Mouse (Mus musculus) liver, adult 2 months (tissue): Measurements from ENCODE around the gene Zfp949.

Experiments used
- CTCF ChIP-seq: fragments of 200-500 bp; IDR thresholded peaks from 2 replicates; pipeline ENCODE4 v1.5.1; 2011; ENCODE audit warnings: low read depth, low read length, control low read depth
- POLR2A ChIP-seq: fragments of 200-500 bp; IDR thresholded peaks from 2 replicates; pipeline ENCODE4 v1.6.1; 2011; ENCODE audit warnings: low read length, control low read depth; ENCODE audit not compliant: insufficient read depth; ENCODE audit errors: extremely low read depth

DNA sequence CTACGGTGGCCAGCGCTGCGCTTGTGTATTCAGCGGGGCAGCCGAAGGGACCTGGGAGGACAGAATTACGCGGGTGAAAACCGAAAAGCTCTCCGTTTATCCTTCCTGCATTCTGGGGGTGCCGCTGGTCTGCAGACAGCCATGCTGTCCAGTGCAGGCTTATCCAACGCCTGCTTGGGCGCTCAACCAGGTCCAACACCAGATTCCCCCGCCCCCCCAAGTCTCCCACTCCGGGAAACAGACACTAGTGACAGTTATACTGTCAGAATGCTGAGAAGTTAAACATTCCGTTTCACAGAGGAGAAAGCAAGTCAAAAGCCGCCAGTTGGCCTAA is 24.5 kb upstream of the Zfp949 start:
- TF ChIP-seq POLR2A (no peak), CTCF (no peak)
